Mouse (Mus musculus) brain, embryonic 14.5 days (tissue): ENCODE measurements at regions not wholly inside any gene's neighbourhood (a gene's known extent, or its start where the extent isn't known, plus 50 kb on each side); places are given as distances from the start of the nearest gene placed in this dataset.

Experiments used
- CTCF ChIP-seq: fragments of 200-500 bp; IDR thresholded peaks from 2 replicates; pipeline ENCODE4 v1.5.1; 2012; ENCODE audit warnings: inconsistent platforms, mild to moderate bottlenecking, moderate library complexity, borderline replicate concordance; ENCODE audit not compliant: insufficient read depth, insufficient read length; ENCODE audit errors: extremely low read depth
- POLR2A ChIP-seq: fragments of 200-500 bp; IDR thresholded peaks from 2 replicates; pipeline ENCODE4 v1.6.1; 2012; ENCODE audit warnings: mild to moderate bottlenecking, inconsistent platforms, borderline replicate concordance; ENCODE audit not compliant: poor library complexity, insufficient read depth, insufficient read length, severe bottlenecking; ENCODE audit errors: extremely low read depth

DNA sequence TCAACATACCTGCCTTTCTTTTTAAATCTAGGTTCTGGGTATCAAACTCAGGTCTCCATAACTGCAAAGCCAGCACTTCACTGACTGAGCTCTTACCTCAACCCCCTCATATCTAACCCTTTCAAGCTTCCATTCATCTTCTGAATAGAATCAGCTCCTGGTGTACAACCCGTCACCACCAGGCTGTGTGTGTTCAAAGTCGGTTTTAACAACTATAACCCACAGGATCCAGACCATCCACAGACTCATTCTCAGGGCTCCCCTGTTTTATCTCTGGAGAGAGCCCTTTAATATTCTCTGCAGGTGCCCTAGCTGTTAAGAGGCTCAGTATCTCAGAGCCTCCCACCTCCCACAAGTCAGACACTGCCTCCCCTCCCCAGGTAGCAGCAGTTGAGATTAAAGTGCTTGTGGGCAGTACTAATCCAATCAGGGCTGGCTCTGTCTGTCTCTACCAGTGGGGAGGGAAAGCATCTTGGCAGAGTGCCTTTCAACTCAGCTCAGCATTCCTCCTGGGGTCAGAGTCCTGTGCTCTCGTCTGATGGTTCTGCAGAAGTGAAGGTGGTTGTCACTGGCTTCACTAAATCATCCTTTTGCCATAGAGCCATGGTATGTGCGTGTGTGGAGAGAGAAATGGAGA lies 272.4 kb downstream of the Dhx15 start:
- TF ChIP-seq CTCF: no peak
- TF ChIP-seq POLR2A: no peak
